Mouse (Mus musculus): ENCODE measurements around the gene Oprd1. TPM values are rescaled to one million over a fixed set of nuclear protein-coding genes. Genes with fewer than 3 reads are reported as not detected.

Gene Oprd1
- polyA plus RNA-seq, 1 experiment from 2014 or later: 0.61 TPM

DNA sequence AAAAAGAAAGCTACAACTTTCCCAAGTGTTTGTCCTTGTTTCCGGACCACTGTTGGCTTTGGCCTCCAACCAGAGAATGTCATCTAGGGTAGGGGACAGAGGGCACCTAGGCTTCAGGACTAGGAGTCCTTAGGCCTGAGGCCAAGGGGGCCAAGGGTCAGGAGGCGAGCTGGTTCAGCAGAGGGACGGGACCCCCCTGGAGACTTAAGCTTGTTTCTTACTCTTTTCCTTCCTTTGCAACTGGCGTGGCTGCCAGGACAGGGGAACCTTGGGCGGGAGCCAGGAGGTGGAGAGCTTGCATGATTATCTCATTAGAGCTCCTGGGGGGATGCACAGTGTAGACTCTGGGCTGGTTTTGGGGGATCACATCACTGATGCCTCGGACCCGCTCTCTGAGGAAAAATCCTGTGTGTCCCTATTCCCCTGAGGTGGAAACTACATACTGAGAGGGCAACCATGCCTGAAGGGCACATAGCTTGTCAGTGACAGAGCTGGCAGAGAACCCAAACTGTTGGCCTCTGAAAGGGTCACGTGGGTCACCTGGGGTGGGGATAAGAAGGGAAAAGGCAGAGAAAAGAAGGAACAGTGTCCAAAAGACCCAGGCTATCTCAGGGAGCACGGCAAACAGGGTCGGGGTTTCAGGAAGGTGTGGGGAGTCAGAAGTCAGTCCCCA, 78.0 kb downstream of the Oprd1 start:
- Histone ChIP-seq H3K27ac (replicated peaks) (no peak overlapping the region), H3K27me3 (no peaks in the 10 kb centered on the region), H3K4me3 (no peak overlapping the region), H3K36me3 (no peaks in the 10 kb centered on the region), H3K9me3 (no peaks in the 10 kb centered on the region), H3K4me2 (no peak overlapping the region), H3K4me1 (replicated peaks) (peaks cover 8% of the 10 kb centered on the region), H3K9ac (no peak overlapping the region)
- ATAC-seq (ENCODE audit: low FRiP score, low read depth): no peak
- WGBS: 60% methylated on average over 10 of the region's 10 CpGs

DNA sequence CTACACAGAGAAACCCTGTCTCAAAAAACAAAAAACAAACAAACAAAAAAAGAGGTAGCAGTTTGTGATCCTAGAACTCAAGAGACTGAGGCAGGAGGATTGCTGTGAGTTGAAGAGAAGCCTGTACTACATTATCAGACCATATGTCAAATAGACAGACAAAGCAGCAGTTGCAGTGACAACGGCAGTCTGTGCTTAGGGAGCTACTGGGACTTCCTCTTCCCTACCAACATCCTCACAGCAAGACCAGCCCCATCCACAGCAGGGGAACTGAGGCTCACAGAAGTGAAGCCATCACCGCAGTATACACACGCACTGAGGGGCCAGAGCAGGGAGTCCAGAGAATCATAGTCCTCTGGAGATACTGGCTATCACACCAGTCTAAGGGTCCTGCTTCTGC, 78.7 kb downstream of the Oprd1 start:
- Histone ChIP-seq H3K27ac (replicated peaks) (no peak overlapping the region), H3K9ac (no peak overlapping the region), H3K4me3 (no peak overlapping the region), H3K27me3 (no peaks in the 10 kb centered on the region), H3K4me1 (replicated peaks) (peaks cover 8% of the 10 kb centered on the region), H3K9me3 (no peaks in the 10 kb centered on the region), H3K4me2 (no peak overlapping the region), H3K36me3 (no peaks in the 10 kb centered on the region)
- no peak for ATAC-seq (ENCODE audit: low FRiP score, low read depth)
- 62% methylated on average over 3 of the region's 3 CpGs for WGBS

DNA sequence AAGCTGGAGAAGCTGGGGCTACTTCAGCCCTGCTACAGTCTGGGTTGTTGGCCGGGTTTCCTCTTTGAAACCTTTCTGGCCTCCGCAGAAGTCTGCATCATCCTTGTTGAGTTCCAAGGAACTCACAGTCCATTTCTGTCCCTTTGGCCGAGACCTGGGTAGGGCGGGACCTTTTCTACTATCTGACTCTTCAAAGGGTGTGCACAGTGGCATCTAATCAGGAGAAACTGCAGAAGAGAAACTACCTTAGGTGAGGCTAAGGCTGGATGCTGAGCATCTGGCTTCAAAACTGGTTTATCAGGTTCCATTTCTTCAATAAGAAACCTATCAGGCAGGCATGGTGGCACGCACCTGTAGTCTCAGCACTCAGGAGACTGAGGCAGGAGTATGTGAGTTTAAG, 79.7 kb downstream of the Oprd1 start:
- H3K9ac ChIP-seq: no peak overlapping the region
- H3K27me3 ChIP-seq: no peaks in the 10 kb centered on the region
- H3K4me3 ChIP-seq: no peak overlapping the region
- no peak for ATAC-seq (ENCODE audit: low FRiP score, low read depth)
- H3K9me3 ChIP-seq: no peaks in the 10 kb centered on the region
- no peaks in the 10 kb centered on the region for H3K36me3 ChIP-seq
- H3K27ac ChIP-seq (replicated peaks): no peak overlapping the region
- peaks cover 8% of the 10 kb centered on the region for H3K4me1 ChIP-seq (replicated peaks)
- WGBS: 93% methylated on average over 5 of the region's 5 CpGs
- no peak overlapping the region for H3K4me2 ChIP-seq

DNA sequence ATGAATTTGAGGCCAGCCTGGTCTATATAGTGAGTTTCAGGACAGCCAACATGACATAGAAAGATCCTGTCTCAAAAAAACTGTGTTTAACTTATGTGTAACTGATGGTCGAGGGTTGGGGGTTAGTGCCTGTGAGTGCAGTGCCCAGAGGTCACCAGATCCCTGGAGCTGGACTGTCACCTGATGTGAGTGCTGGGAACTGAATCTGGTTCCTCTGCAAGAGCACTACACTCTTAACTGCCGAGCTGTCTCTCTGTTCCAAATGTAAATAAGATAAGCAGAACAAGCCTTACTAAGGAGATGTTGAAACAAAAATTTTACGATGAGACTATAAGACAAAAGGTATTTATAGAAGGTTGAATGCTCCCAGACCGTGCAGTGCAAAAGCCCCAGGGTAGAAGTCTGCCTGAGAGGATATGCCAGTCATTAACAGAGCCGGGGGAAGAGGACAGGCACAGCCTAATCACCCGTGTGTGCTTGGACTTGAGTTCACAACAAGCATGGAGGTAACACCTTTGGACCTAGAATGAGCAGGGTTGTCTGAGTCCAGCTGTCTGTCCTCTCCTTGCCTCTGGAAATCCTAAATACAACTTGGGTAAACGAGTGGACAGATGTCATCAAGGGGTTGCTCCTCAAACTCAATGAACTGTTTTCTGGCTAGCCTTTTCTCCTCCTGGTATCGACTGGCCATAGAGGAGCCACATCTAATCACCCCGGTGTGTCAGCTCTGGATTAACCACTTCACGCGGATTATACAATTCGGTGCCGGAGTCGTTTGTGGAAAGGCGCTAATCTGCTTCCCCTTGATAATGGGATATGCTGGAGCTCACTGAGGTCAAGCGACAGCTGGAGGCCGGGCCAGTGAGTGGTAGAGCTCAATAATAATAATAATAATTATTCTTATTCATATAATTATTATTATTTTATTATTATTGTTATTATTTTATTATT, 81.1 kb downstream of the Oprd1 start:
- ATAC-seq (ENCODE audit: low FRiP score, low read depth): no peak
- Histone ChIP-seq H3K36me3 (no peaks in the 10 kb centered on the region), H3K27ac (replicated peaks) (no peak overlapping the region), H3K9ac (no peak overlapping the region), H3K4me3 (no peak overlapping the region), H3K27me3 (no peaks in the 10 kb centered on the region), H3K4me1 (replicated peaks) (peaks cover 8% of the 10 kb centered on the region), H3K4me2 (no peak overlapping the region), H3K9me3 (no peaks in the 10 kb centered on the region)
- WGBS: 80% methylated on average over 17 of the region's 17 CpGs

DNA sequence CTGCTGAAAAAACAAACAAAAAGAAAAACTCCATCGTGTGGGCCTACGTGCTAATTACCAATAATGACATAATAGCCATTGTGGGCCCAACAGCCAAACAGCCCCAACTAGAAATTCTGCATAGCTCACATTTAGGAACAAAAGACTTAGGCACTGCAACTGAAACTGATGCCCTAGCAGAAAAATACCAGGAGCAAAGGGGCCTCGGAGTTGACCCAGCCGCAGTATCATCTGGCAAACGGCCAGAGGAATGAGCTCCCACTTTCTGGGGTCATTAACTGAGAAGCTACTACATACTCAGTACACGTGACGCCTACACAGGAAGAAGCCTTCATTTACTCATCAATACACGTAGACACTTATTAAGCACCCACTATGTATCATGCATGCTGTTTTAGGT, 82.0 kb downstream of the Oprd1 start:
- H3K36me3 ChIP-seq: no peaks in the 10 kb centered on the region
- no peaks in the 10 kb centered on the region for H3K9me3 ChIP-seq
- peaks cover 8% of the 10 kb centered on the region for H3K4me1 ChIP-seq (replicated peaks)
- H3K27ac ChIP-seq (replicated peaks): no peak overlapping the region
- no peak overlapping the region for H3K4me2 ChIP-seq
- WGBS: 76% methylated on average over 8 of the region's 8 CpGs
- H3K27me3 ChIP-seq: no peaks in the 10 kb centered on the region
- no peak overlapping the region for H3K4me3 ChIP-seq
- ATAC-seq (ENCODE audit: low FRiP score, low read depth): no peak
- H3K9ac ChIP-seq: no peak overlapping the region

Other genes with a start within 250 kb of the Oprd1 start
- 0.16 and 0.29 TPM in 2 replicates for gene Tmem200b, start 222.7 kb downstream of the Oprd1 start, polyA plus RNA-seq (2015; fragmentation: Nextera tagmentation; extraction: Ambion mirVana)
- gene Gm10300, start 69.8 kb downstream of the Oprd1 start, polyA plus RNA-seq (2015; fragmentation: Nextera tagmentation; extraction: Ambion mirVana): not detected in 2 replicates
- 59.8 and 68.4 TPM in 2 replicates for gene Epb41, start 69.2 kb downstream of the Oprd1 start, polyA plus RNA-seq (2015; fragmentation: Nextera tagmentation; extraction: Ambion mirVana)
- gene Ythdf2, start 67.8 kb upstream of the Oprd1 start, polyA plus RNA-seq (2015; fragmentation: Nextera tagmentation; extraction: Ambion mirVana): 102 and 105 TPM in 2 replicates
- gene Gmeb1, start 117.1 kb upstream of the Oprd1 start, polyA plus RNA-seq (2015; fragmentation: Nextera tagmentation; extraction: Ambion mirVana): 38.8 and 44.0 TPM in 2 replicates
- gene Taf12, start 129.9 kb upstream of the Oprd1 start, polyA plus RNA-seq (2015; fragmentation: Nextera tagmentation; extraction: Ambion mirVana): 41.8 and 42.3 TPM in 2 replicates
- gene Rab42, start 158.9 kb upstream of the Oprd1 start, polyA plus RNA-seq (2015; fragmentation: Nextera tagmentation; extraction: Ambion mirVana): 3.1 and 3.4 TPM in 2 replicates
- 71.9 and 80.2 TPM in 2 replicates for gene Trnau1ap, start 185.1 kb upstream of the Oprd1 start, polyA plus RNA-seq (2015; fragmentation: Nextera tagmentation; extraction: Ambion mirVana)
- 35.4 and 40.3 TPM in 2 replicates for gene Rcc1, start 209.1 kb upstream of the Oprd1 start, polyA plus RNA-seq (2015; fragmentation: Nextera tagmentation; extraction: Ambion mirVana)